Mouse (Mus musculus): ENCODE results near the gene Slc46a1. TPM values are rescaled to one million over a fixed set of nuclear protein-coding genes. Genes with fewer than 3 reads are reported as not detected.

Gene Slc46a1
- polyA plus RNA-seq, 1 experiment from 2014 or later = 13.0 TPM

DNA sequence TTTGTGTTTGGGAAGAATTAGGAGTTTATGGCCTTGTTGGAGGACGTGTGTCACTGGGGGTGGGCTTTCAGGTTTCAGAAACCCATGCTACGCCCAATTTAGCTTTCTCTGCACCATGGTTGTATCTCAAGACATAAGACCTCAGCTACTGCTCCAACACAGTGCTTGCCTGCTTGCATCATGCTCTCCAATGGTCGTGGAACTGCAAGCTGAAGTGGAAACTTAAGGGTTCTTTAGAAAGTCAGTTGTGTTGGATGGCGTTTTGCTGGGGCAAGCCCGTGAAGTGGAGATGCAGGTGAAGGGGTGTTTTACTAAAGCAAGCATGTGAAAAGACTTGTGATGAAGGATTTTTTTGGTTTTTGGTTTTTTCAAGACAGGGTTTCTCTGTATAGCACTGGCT lies 22.4 kb upstream of the Slc46a1 start:
- Histone ChIP-seq H3K27me3 (ENCODE audit: control insufficient read depth, insufficient read depth, low read length) (no peaks in the 10 kb centered on the region), H3K9me3 (replicated peaks; ENCODE audit: control insufficient read depth, low read length) (no peaks in the 10 kb centered on the region), H3K9ac (replicated peaks; ENCODE audit: low read length) (no peak overlapping the region), H3K4me2 (ENCODE audit: low read depth, low read length) (no peak overlapping the region), H3K36me3 (replicated peaks; ENCODE audit: control insufficient read depth, insufficient read depth, low read depth, low read length) (no peaks in the 10 kb centered on the region), H3K4me3 (ENCODE audit: low read depth, low read length) (no peak overlapping the region), H3K27ac (replicated peaks; ENCODE audit: low read depth, low read length) (no peak overlapping the region), H3K4me1 (ENCODE audit: control insufficient read depth, insufficient read depth, low read length) (no peaks in the 10 kb centered on the region)
- ATAC-seq (replicated peaks; ENCODE audit: insufficient number of reproducible peaks, low FRiP score, low TSS enrichment, low read depth) (no peak), DNase-seq (ENCODE audit: low spot score) (no peak)
- 77% methylated on average over 5 of the region's 5 CpGs for WGBS

DNA sequence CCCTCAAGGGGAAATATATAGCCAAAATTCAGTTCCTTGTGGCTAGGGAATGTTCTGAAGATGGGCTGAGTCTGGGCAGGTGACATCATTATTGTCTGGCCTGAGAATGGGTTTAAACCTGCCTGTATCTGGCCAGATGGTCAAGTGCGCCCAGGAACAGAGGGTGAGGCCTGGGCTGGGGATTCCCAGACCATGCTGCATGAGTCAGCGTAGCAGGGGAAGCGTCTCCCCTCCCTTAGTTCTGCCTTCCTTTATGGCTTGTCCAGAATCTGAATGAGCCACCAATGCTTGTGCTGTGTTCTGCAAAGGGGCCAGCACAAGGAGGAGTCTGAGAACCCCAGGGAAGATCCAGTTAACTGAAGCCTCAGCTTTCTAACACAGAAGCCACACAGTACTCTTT lies 18.3 kb upstream of the Slc46a1 start:
- Histone ChIP-seq H3K4me1 (ENCODE audit: control insufficient read depth, insufficient read depth, low read length) (no peaks in the 10 kb centered on the region), H3K9ac (replicated peaks; ENCODE audit: low read length) (no peak overlapping the region), H3K4me3 (ENCODE audit: low read depth, low read length) (no peak overlapping the region), H3K9me3 (replicated peaks; ENCODE audit: control insufficient read depth, low read length) (no peaks in the 10 kb centered on the region), H3K27me3 (ENCODE audit: control insufficient read depth, insufficient read depth, low read length) (no peaks in the 10 kb centered on the region), H3K36me3 (replicated peaks; ENCODE audit: control insufficient read depth, insufficient read depth, low read depth, low read length) (no peaks in the 10 kb centered on the region), H3K27ac (replicated peaks; ENCODE audit: low read depth, low read length) (no peak overlapping the region), H3K4me2 (ENCODE audit: low read depth, low read length) (no peak overlapping the region)
- DNase-seq (ENCODE audit: low spot score) = no peak
- no peak for ATAC-seq (replicated peaks; ENCODE audit: insufficient number of reproducible peaks, low FRiP score, low TSS enrichment, low read depth)
- WGBS = 76% methylated on average over 3 of the region's 3 CpGs

DNA sequence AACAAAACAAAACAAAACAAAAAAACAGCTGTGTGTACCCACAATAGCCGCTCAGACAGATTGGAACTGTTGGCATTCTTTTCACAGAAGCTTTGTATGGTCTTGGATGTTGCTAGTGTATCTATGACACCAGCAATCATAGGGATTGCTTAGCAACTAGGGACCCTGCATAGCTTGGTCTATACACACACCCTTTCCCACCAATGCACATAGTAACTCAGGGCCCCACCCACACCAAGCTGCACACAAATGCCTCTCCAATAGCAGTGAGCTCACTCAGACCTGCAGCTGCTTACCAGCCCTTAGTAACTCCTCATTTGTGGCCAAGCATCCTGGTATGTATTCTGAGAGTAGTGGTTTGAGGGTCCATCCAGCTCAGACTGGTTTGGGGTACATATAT lies 17.3 kb upstream of the Slc46a1 start:
- ATAC-seq (replicated peaks; ENCODE audit: insufficient number of reproducible peaks, low FRiP score, low TSS enrichment, low read depth) = no peak
- H3K9me3 ChIP-seq (replicated peaks; ENCODE audit: control insufficient read depth, low read length) = no peaks in the 10 kb centered on the region
- H3K9ac ChIP-seq (replicated peaks; ENCODE audit: low read length) = no peak overlapping the region
- H3K4me2 ChIP-seq (ENCODE audit: low read depth, low read length) = no peak overlapping the region
- H3K27ac ChIP-seq (replicated peaks; ENCODE audit: low read depth, low read length) = no peak overlapping the region
- H3K36me3 ChIP-seq (replicated peaks; ENCODE audit: control insufficient read depth, insufficient read depth, low read depth, low read length) = no peaks in the 10 kb centered on the region
- WGBS = 76% methylated on average over 1 of the region's 1 CpGs
- H3K4me3 ChIP-seq (ENCODE audit: low read depth, low read length) = no peak overlapping the region
- no peak for DNase-seq (ENCODE audit: low spot score)
- no peaks in the 10 kb centered on the region for H3K4me1 ChIP-seq (ENCODE audit: control insufficient read depth, insufficient read depth, low read length)
- no peaks in the 10 kb centered on the region for H3K27me3 ChIP-seq (ENCODE audit: control insufficient read depth, insufficient read depth, low read length)

DNA sequence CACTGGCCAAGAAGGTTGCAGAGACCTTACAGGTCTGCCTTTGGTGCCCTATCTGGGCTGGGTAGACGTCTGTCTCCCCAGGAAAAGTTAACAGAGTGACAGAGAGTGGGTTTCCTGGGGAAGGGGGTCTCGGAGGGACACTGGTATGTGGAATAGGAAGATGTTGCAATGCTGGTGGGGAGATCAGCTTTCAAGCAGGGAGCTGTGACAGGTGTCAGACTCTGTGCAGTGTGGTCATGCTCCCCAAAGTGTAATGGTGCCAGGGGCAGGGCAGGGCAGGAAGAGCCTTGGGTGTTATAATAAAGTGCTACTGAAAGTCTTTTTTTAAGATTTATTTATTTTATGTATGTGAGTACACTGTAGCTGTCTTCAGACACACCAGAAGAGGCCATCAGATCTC lies 15.2 kb upstream of the Slc46a1 start:
- DNase-seq (ENCODE audit: low spot score) = no peak
- Histone ChIP-seq H3K27me3 (ENCODE audit: control insufficient read depth, insufficient read depth, low read length) (no peaks in the 10 kb centered on the region), H3K9me3 (replicated peaks; ENCODE audit: control insufficient read depth, low read length) (no peaks in the 10 kb centered on the region), H3K36me3 (replicated peaks; ENCODE audit: control insufficient read depth, insufficient read depth, low read depth, low read length) (no peaks in the 10 kb centered on the region), H3K9ac (replicated peaks; ENCODE audit: low read length) (no peak overlapping the region), H3K27ac (replicated peaks; ENCODE audit: low read depth, low read length) (no peak overlapping the region), H3K4me2 (ENCODE audit: low read depth, low read length) (no peak overlapping the region), H3K4me3 (ENCODE audit: low read depth, low read length) (no peak overlapping the region), H3K4me1 (ENCODE audit: control insufficient read depth, insufficient read depth, low read length) (no peaks in the 10 kb centered on the region)
- ATAC-seq (replicated peaks; ENCODE audit: insufficient number of reproducible peaks, low FRiP score, low TSS enrichment, low read depth) = no peak
- 46% methylated on average over 2 of the region's 2 CpGs for WGBS

DNA sequence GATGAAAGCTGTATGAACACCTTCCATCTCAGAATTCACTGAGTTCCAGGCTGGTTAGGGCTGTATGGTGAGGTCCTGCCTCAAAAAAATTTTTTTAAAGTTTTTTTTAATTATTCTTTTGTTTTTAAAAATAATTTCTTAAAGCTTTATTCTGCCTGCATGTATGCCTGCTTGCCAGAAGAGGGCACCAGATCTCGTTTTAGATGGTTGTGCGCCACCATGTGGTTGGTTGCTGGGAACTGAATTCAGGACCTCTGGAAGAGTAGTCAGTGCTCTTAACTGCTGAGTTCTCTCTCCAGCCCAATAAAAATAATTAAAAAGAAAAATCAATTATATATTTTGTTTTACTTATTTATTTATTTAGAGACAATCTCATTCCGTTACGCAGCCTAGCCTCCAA lies 11.8 kb upstream of the Slc46a1 start:
- peak; percentile 73 for DNase-seq (ENCODE audit: low spot score)
- Histone ChIP-seq H3K9me3 (replicated peaks; ENCODE audit: control insufficient read depth, low read length) (no peaks in the 10 kb centered on the region), H3K27ac (replicated peaks; ENCODE audit: low read depth, low read length) (no peak overlapping the region), H3K4me2 (ENCODE audit: low read depth, low read length) (no peak overlapping the region), H3K27me3 (ENCODE audit: control insufficient read depth, insufficient read depth, low read length) (no peaks in the 10 kb centered on the region), H3K36me3 (replicated peaks; ENCODE audit: control insufficient read depth, insufficient read depth, low read depth, low read length) (no peaks in the 10 kb centered on the region), H3K9ac (replicated peaks; ENCODE audit: low read length) (no peak overlapping the region), H3K4me1 (ENCODE audit: control insufficient read depth, insufficient read depth, low read length) (no peaks in the 10 kb centered on the region), H3K4me3 (ENCODE audit: low read depth, low read length) (no peak overlapping the region)
- 9% methylated on average over 4 of the region's 4 CpGs for WGBS
- no peak for ATAC-seq (replicated peaks; ENCODE audit: insufficient number of reproducible peaks, low FRiP score, low TSS enrichment, low read depth)

DNA sequence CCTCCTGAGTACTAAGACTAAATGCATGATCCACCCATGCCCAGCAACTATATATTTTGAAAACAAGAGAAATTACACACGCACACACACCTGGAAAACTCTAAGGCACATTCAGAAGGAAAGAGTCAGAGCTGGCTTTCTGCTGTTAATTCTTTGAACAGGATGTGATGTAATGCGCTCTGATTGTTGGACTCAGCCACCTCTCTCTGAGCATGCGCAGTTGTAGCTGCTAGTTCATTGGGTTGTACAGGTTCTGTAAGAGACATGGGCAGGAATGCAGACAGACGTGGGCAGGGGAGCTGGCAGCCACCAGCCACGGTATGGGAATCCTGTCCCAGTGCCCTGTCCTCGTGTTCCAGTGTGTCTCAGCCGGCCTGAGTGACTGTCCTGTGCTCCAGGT lies 11.2 kb upstream of the Slc46a1 start:
- no peak overlapping the region for H3K4me2 ChIP-seq (ENCODE audit: low read depth, low read length)
- no peaks in the 10 kb centered on the region for H3K9me3 ChIP-seq (replicated peaks; ENCODE audit: control insufficient read depth, low read length)
- no peak overlapping the region for H3K4me3 ChIP-seq (ENCODE audit: low read depth, low read length)
- H3K9ac ChIP-seq (replicated peaks; ENCODE audit: low read length) = no peak overlapping the region
- 75% methylated on average over 7 of the region's 7 CpGs for WGBS
- no peaks in the 10 kb centered on the region for H3K27me3 ChIP-seq (ENCODE audit: control insufficient read depth, insufficient read depth, low read length)
- no peaks in the 10 kb centered on the region for H3K36me3 ChIP-seq (replicated peaks; ENCODE audit: control insufficient read depth, insufficient read depth, low read depth, low read length)
- no peak overlapping the region for H3K27ac ChIP-seq (replicated peaks; ENCODE audit: low read depth, low read length)
- DNase-seq (ENCODE audit: low spot score) (no peak), ATAC-seq (replicated peaks; ENCODE audit: insufficient number of reproducible peaks, low FRiP score, low TSS enrichment, low read depth) (no peak)
- H3K4me1 ChIP-seq (ENCODE audit: control insufficient read depth, insufficient read depth, low read length) = no peaks in the 10 kb centered on the region

DNA sequence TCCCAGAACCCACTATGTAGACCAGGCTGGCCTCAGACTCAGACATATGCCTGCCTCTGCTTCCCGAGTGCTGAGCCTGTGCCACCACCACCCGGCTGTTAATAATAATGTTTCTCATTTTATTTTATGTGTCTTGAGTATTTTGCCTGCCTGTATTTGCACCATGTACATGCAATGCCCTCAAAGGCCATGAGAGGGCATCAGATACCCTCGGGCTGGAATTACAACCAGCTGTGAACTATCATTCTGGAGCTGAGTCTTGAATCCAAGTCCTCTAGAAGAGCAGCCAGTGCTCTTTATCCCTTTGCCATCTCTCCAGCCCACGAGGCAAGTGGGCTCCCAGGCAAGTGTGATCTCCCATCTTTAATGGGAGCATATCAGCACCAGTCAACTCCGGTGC lies 10.2 kb upstream of the Slc46a1 start:
- Histone ChIP-seq H3K36me3 (replicated peaks; ENCODE audit: control insufficient read depth, insufficient read depth, low read depth, low read length) (no peaks in the 10 kb centered on the region), H3K4me2 (ENCODE audit: low read depth, low read length) (no peak overlapping the region), H3K9ac (replicated peaks; ENCODE audit: low read length) (no peak overlapping the region), H3K4me1 (ENCODE audit: control insufficient read depth, insufficient read depth, low read length) (no peaks in the 10 kb centered on the region), H3K27me3 (ENCODE audit: control insufficient read depth, insufficient read depth, low read length) (no peaks in the 10 kb centered on the region), H3K9me3 (replicated peaks; ENCODE audit: control insufficient read depth, low read length) (no peaks in the 10 kb centered on the region), H3K27ac (replicated peaks; ENCODE audit: low read depth, low read length) (no peak overlapping the region), H3K4me3 (ENCODE audit: low read depth, low read length) (no peak overlapping the region)
- peak; percentile 58 for DNase-seq (ENCODE audit: low spot score)
- no peak for ATAC-seq (replicated peaks; ENCODE audit: insufficient number of reproducible peaks, low FRiP score, low TSS enrichment, low read depth)
- WGBS = 48% methylated on average over 5 of the region's 5 CpGs

DNA sequence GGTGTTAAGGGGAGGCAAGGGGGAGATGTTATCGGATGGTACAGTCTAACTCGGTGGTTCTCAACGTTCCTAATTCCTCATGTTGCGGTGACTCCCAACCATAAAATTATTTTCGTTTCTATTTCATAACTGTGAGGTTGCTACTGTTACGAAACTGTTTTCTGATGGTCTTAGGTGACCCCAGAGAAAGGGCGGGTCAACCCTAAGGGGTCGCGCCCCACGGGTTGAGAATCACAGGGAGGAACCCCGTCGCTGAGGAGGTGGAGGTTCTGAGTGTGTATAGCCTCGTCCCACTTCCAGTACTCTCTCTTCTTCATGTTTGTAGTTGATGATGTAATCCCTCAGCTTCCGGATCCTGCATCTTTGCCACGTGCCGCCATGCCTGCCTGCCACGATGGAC lies 6.8 kb upstream of the Slc46a1 start:
- Histone ChIP-seq H3K9me3 (replicated peaks; ENCODE audit: control insufficient read depth, low read length) (no peaks in the 10 kb centered on the region), H3K27ac (replicated peaks; ENCODE audit: low read depth, low read length) (no peak overlapping the region), H3K36me3 (replicated peaks; ENCODE audit: control insufficient read depth, insufficient read depth, low read depth, low read length) (no peaks in the 10 kb centered on the region), H3K4me3 (ENCODE audit: low read depth, low read length) (no peak overlapping the region), H3K4me2 (ENCODE audit: low read depth, low read length) (no peak overlapping the region), H3K27me3 (ENCODE audit: control insufficient read depth, insufficient read depth, low read length) (no peaks in the 10 kb centered on the region), H3K9ac (replicated peaks; ENCODE audit: low read length) (no peak overlapping the region), H3K4me1 (ENCODE audit: control insufficient read depth, insufficient read depth, low read length) (no peaks in the 10 kb centered on the region)
- ATAC-seq (replicated peaks; ENCODE audit: insufficient number of reproducible peaks, low FRiP score, low TSS enrichment, low read depth) (no peak), DNase-seq (ENCODE audit: low spot score) (no peak)
- WGBS = 81% methylated on average over 17 of the region's 17 CpGs

DNA sequence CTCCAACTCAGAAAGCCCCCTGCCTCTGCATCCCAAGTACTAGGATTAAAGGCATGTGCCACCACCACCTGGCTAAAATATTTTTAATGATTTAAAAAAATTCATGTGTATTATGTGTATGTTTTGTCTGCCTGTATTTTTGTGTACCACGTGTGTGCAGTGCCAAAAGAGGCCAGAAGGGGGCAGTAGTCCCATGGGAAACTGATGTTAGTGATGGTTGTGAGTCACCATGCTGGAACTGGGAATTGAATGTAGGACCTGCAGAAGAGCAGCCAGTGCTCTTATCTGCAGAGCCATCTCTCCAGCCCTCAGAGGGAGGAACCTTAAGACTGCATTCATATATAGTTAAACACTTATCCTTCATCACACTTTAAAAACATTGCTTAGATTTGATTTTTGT lies 3.6 kb upstream of the Slc46a1 start:
- H3K27me3 ChIP-seq (ENCODE audit: control insufficient read depth, insufficient read depth, low read length) = no peaks in the 10 kb centered on the region
- ATAC-seq (replicated peaks; ENCODE audit: insufficient number of reproducible peaks, low FRiP score, low TSS enrichment, low read depth) (no peak), DNase-seq (ENCODE audit: low spot score) (no peak)
- H3K27ac ChIP-seq (replicated peaks; ENCODE audit: low read depth, low read length) = no peak overlapping the region
- H3K9me3 ChIP-seq (replicated peaks; ENCODE audit: control insufficient read depth, low read length) = no peaks in the 10 kb centered on the region
- no peak overlapping the region for H3K4me3 ChIP-seq (ENCODE audit: low read depth, low read length)
- no peak overlapping the region for H3K9ac ChIP-seq (replicated peaks; ENCODE audit: low read length)
- H3K4me1 ChIP-seq (ENCODE audit: control insufficient read depth, insufficient read depth, low read length) = no peaks in the 10 kb centered on the region
- no peak overlapping the region for H3K4me2 ChIP-seq (ENCODE audit: low read depth, low read length)
- 54% methylated on average over 1 of the region's 1 CpGs for WGBS
- H3K36me3 ChIP-seq (replicated peaks; ENCODE audit: control insufficient read depth, insufficient read depth, low read depth, low read length) = no peaks in the 10 kb centered on the region
